Mouse (Mus musculus): ENCODE results near the gene Alox12. TPM values are rescaled to one million over a fixed set of nuclear protein-coding genes. Genes with fewer than 3 reads are reported as not detected.

The Alox12 gene
- polyA plus RNA-seq, 1 experiment from 2014 or later: 3.8 TPM

DNA sequence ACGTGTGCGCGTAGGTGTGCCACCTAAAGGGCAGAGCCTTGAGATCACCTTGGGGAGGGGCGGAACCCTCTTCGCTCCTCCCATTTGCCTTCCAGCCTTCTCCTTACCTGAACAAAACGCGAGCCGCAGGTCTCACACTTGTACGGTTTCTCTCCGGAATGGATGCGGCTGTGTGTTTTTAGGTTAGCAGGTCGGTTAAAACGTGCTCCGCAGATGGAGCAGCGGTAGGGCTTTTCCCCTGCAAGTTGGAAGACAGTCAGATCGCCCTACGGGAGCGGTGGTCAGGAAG lies 28.6 kb downstream of the Alox12 start:
- no peak for ATAC-seq (replicated peaks; ENCODE audit: low FRiP score, low read depth)
- Histone ChIP-seq H3K27ac (no peak overlapping the region), H3K9me3 (replicated peaks; ENCODE audit: low read length) (no peaks in the 10 kb centered on the region), H3K4me2 (ENCODE audit: low read length) (peak overlapping the region; percentile 50), H3K36me3 (ENCODE audit: insufficient read depth, low read length) (no peaks in the 10 kb centered on the region), H3K27me3 (ENCODE audit: insufficient read depth, low read length) (peaks cover 13% of the 10 kb centered on the region), H3K4me3 (replicated peaks; ENCODE audit: low read depth, low read length) (peak overlapping the region; percentile 39), H3K9ac (ENCODE audit: low read depth, low read length) (no peak overlapping the region), H3K4me1 (replicated peaks; ENCODE audit: insufficient read depth, low read length) (peaks cover 9% of the 10 kb centered on the region)
- WGBS: 7% methylated on average over 18 of the region's 18 CpGs
- DNase-seq (ENCODE audit: low spot score): no peak
- TF ChIP-seq CTCF (IDR thresholded peaks at IDR 0.05; ENCODE audit: low read depth): no peak

DNA sequence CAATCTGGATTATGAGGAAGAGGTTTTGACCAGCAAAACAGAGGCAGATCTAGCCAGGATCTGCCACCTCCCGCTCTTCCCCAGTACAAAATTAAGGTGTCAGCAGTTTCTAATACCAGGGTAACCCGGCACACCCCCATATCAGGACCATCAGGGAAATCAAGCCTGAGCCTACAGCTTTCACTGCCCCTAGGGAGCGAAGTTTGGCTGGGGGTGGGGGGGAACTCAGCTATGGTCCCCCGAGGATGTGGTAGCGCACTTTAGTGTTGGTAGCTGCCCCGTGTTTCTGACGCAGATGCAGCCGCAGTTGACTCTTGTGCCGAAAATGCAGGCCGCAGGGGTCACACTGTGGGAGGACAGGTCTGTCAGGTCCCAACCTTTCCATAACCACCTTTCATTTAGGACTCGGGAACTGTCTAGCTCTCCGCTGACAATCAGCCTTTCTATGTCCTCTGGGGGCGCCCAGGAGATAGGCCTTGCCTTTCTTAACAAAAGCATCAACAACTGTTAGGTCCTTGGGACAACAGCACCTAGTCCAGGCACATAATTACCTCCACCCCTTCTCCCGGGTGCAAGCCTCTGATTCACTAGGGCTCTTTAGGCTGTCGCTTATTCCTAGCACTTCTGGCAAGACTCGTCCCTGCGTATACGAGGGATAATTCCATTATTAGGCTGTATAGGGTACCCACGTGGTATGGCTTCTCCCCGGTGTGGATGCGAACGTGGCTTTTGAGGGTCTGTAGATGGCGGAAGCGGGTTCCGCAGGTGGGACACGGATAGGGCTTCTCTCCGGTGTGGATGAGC lies 29.2 kb downstream of the Alox12 start:
- H3K36me3 ChIP-seq (ENCODE audit: insufficient read depth, low read length): no peaks in the 10 kb centered on the region
- peaks cover 9% of the 10 kb centered on the region for H3K4me1 ChIP-seq (replicated peaks; ENCODE audit: insufficient read depth, low read length)
- peak overlapping the region; percentile 24; the same call in 1 of the 2 replicates for H3K9ac ChIP-seq (ENCODE audit: low read depth, low read length)
- H3K27me3 ChIP-seq (ENCODE audit: insufficient read depth, low read length): peaks cover 13% of the 10 kb centered on the region
- no peak for ATAC-seq (replicated peaks; ENCODE audit: low FRiP score, low read depth)
- peak overlapping the region; percentile 28; the same call in 1 of the 2 replicates for H3K27ac ChIP-seq
- TF ChIP-seq CTCF (IDR thresholded peaks at IDR 0.05; ENCODE audit: low read depth): peak; percentile 14; the same call in 1 of the 2 replicates
- no peaks in the 10 kb centered on the region for H3K9me3 ChIP-seq (replicated peaks; ENCODE audit: low read length)
- no peak for DNase-seq (ENCODE audit: low spot score)
- H3K4me3 ChIP-seq (replicated peaks; ENCODE audit: low read depth, low read length): peak overlapping the region; percentile 39
- H3K4me2 ChIP-seq (ENCODE audit: low read length): peak overlapping the region; percentile 50
- 18% methylated on average over 27 of the region's 27 CpGs for WGBS

DNA sequence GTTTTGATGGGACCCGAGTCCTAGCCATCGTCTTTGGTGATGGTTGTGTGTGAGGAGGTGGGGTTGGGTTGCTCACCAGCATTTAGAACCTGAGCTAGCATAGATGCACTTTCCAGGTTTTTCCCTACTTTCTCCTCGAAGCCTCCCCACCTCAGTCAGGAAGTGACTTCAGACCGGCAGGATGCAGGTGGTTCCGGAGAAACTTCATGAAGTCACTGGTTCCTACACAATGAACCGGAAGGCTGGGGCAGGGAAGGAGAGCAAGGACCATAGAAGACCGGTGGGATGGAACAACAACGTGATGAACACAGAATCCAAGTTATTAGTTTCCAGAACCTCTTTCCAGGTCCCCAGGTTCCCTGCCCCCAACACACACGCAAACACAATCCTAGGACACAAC lies 31.4 kb downstream of the Alox12 start:
- no peak overlapping the region for H3K4me3 ChIP-seq (replicated peaks; ENCODE audit: low read depth, low read length)
- peaks cover 9% of the 10 kb centered on the region; the same call in 1 of the 2 replicates for H3K27me3 ChIP-seq (ENCODE audit: insufficient read depth, low read length)
- H3K9ac ChIP-seq (ENCODE audit: low read depth, low read length): no peak overlapping the region
- no peaks in the 10 kb centered on the region for H3K9me3 ChIP-seq (replicated peaks; ENCODE audit: low read length)
- H3K4me2 ChIP-seq (ENCODE audit: low read length): no peak overlapping the region
- ATAC-seq (replicated peaks; ENCODE audit: low FRiP score, low read depth): no peak
- TF ChIP-seq CTCF (IDR thresholded peaks at IDR 0.05; ENCODE audit: low read depth): no peak
- peak overlapping the region; percentile 70; the same call in 1 of the 2 replicates for H3K27ac ChIP-seq
- H3K4me1 ChIP-seq (replicated peaks; ENCODE audit: insufficient read depth, low read length): peaks cover 9% of the 10 kb centered on the region
- peak; percentile 55 for DNase-seq (ENCODE audit: low spot score)
- no peaks in the 10 kb centered on the region for H3K36me3 ChIP-seq (ENCODE audit: insufficient read depth, low read length)
- WGBS: 74% methylated on average over 9 of the region's 9 CpGs

DNA sequence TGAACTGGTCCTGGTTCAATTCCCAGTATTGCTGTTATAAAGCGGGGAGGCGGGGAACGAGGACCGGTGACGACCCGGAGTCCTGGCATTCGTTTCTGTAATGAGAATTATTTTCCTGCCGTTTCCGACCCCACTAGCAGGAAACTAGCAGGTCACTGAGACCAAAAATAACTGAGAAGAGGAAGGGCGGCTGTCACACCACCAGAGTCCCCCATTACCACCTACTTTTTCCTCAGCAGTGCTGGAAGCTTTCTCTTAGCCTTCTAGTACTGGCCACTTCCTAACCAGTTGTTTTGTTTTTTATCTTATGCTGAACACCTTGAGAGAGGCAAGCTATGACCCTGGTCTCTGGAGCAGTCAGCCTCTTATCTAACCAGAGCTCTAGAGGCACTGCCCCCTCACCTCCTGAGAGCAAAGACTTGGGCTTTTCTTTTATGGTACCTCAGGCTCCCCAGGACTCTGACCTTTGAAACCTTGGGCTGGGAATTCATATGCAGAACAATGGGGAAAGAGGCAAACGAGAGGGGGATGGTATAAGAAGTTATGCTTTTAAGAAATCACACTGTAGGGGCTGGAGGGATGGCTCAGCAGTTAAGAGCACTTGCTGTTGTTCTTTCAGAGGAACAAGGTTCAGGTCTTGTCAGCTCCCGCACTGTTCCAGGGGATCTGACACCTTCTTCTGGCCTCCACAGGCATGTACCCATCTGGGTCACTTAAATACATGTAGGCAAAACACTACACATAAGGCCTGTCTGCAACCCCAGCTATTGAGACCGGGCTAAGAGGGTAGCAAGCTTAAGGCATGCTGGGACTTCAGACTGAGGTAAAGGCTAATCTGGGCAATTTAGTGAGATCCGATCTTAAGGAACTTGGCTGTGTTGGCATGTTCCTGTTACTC lies 33.3 kb downstream of the Alox12 start:
- Histone ChIP-seq H3K4me2 (ENCODE audit: low read length) (peak overlapping the region; percentile 82), H3K9ac (ENCODE audit: low read depth, low read length) (peak overlapping the region; percentile 66), H3K27me3 (ENCODE audit: insufficient read depth, low read length) (no peaks in the 10 kb centered on the region; the same call in 1 of the 2 replicates), H3K36me3 (ENCODE audit: insufficient read depth, low read length) (no peaks in the 10 kb centered on the region), H3K4me1 (replicated peaks; ENCODE audit: insufficient read depth, low read length) (peaks cover 9% of the 10 kb centered on the region), H3K4me3 (replicated peaks; ENCODE audit: low read depth, low read length) (peak overlapping the region; percentile 39), H3K9me3 (replicated peaks; ENCODE audit: low read length) (no peaks in the 10 kb centered on the region), H3K27ac (peak overlapping the region; percentile 81)
- TF ChIP-seq CTCF (IDR thresholded peaks at IDR 0.05; ENCODE audit: low read depth): no peak
- DNase-seq (ENCODE audit: low spot score): no peak
- 10% methylated on average over 14 of the region's 14 CpGs for whole genome bisulfite sequencing
- ATAC-seq (replicated peaks; ENCODE audit: low FRiP score, low read depth): 0 out of 2 replicates have a peak, but pooled peaks have one; percentile 12

DNA sequence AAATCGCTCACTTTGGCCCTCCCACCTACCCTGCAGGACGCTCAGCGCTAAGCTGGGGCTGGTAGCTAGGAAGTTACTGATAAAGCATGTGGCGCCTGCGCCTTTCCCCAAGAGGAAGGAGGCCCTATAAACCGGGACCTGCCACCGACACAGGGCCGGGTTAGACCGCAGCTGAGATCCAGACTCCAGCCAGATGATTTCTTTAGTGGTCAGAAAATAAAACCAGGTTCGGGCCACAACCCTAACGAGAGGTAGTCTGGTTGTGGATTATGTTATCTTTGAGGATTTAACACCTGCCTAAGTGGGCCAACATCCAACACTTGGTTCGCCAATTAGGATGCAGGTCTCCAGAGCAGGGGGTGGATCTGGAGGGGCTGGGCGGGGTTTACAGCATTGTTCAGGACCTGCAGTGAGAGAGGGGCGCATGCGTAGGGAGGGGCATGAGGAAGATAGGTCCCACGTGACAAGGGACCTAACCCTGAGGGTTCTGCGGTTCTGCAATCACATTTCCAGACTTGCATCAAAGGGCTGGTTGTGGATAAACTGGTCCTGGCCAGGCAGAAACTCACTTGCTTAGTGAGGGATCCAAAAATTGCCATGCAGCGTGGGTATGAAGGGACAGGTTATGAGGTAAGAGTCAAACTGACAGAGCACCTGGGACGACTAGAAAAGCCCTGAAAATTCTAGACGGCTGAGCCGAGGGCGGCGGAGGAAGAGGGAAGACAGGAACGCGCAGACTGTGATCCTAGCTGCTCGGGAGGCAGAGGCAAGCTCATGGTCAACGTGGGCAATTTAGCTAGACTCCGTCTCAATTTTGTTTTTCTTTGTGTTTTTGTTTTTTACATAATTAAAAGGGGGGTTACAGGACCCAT lies 34.2 kb downstream of the Alox12 start, which contains the start of gene Slc16a13:
Gene Slc16a13, minus strand, starts transcription at position 334 of the 872 bp plus-strand sequence.
- peak; percentile 86 for ATAC-seq (replicated peaks; ENCODE audit: low FRiP score, low read depth)
- TF ChIP-seq CTCF (IDR thresholded peaks at IDR 0.05; ENCODE audit: low read depth): no peak
- no peaks in the 10 kb centered on the region; the same call in 1 of the 2 replicates for H3K27me3 ChIP-seq (ENCODE audit: insufficient read depth, low read length)

More for the DNA sequence above, 34.2 kb downstream of the Alox12 start, which contains the start of gene Slc16a13:
- WGBS: under 1% methylated on average over 28 of the region's 28 CpGs
- Histone ChIP-seq H3K9ac (ENCODE audit: low read depth, low read length) (peak within 1 kb of the TSS; percentile 66), H3K4me3 (replicated peaks; ENCODE audit: low read depth, low read length) (peak within 1 kb of the TSS; percentile 39), H3K9me3 (replicated peaks; ENCODE audit: low read length) (no peaks in the 10 kb centered on the region), H3K4me1 (replicated peaks; ENCODE audit: insufficient read depth, low read length) (0 out of 2 replicates have a peak, but pooled peaks cover under 1% of the 10 kb centered on the region), H3K27ac (peak within 1 kb of the TSS; percentile 81), H3K4me2 (ENCODE audit: low read length) (peak within 1 kb of the TSS; percentile 82), H3K36me3 (ENCODE audit: insufficient read depth, low read length) (no peaks in the 10 kb centered on the region)
- DNase-seq (ENCODE audit: low spot score): peak; percentile 98

Data from kidney, postnatal 0 days (tissue).